Mouse (Mus musculus): ENCODE measurements around the gene Rpp14. TPM values are rescaled to one million over a fixed set of nuclear protein-coding genes. Genes with fewer than 3 reads are reported as not detected.

Rpp14 gene
- polyA plus RNA-seq, 1 experiment: 13.3 TPM

DNA sequence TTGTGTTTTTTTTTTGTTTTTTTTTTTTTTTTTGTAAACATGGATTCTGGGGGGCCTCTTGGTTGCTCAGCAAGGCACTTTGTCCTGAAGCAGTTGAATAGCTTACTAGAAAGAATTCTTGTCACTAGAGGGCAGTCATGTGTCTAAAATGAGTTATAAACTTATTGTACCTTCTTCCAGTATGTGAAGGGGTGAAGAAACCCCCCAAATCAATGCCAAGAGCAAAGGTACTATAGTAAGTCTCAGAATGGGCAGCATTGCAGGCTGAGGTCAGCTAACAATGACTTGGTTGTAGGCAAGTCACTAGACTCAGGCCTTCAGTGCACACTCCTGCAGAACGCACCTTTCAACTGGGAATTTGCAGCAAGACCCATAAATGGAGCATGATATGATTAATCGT is 12.4 kb downstream of the Rpp14 start:
- Histone ChIP-seq H3K4me1 (ENCODE audit: control insufficient read depth, insufficient read depth, low read length) (peaks cover 29% of the 10 kb centered on the region), H3K4me3 (ENCODE audit: insufficient read depth, low read length) (no peak overlapping the region), H3K27ac (ENCODE audit: insufficient read depth, low read depth, low read length) (no peak overlapping the region)
- TF ChIP-seq CTCF (IDR thresholded peaks at IDR 0.05; ENCODE audit: low read depth, low read length) (no peak), POLR2A (IDR thresholded peaks at IDR 0.05; ENCODE audit: borderline replicate concordance, low read depth, low read length) (no peak)

- no peak for TF ChIP-seq CTCF (IDR thresholded peaks at IDR 0.05; ENCODE audit: low read depth, low read length)
- no peak for TF ChIP-seq POLR2A (IDR thresholded peaks at IDR 0.05; ENCODE audit: borderline replicate concordance, low read depth, low read length)
- Histone ChIP-seq H3K27ac (ENCODE audit: insufficient read depth, low read depth, low read length) (peak overlapping the region; percentile 74), H3K4me3 (ENCODE audit: insufficient read depth, low read length) (no peak overlapping the region), H3K4me1 (ENCODE audit: control insufficient read depth, insufficient read depth, low read length) (peaks cover 32% of the 10 kb centered on the region)
These were observed 13.3 kb downstream of the Rpp14 start for GRCm38 (mm10) chr14:8093427-8093826.

GRCm38 (mm10) chr14:8094931-8095561 is 14.9 kb downstream of the Rpp14 start:
- H3K4me1 ChIP-seq (ENCODE audit: control insufficient read depth, insufficient read depth, low read length): peaks cover 37% of the 10 kb centered on the region
- TF ChIP-seq CTCF (IDR thresholded peaks at IDR 0.05; ENCODE audit: low read depth, low read length): no peak
- TF ChIP-seq POLR2A (IDR thresholded peaks at IDR 0.05; ENCODE audit: borderline replicate concordance, low read depth, low read length): no peak
- H3K4me3 ChIP-seq (ENCODE audit: insufficient read depth, low read length): peak overlapping the region; percentile 42; the same call in 1 of the 2 replicates
- H3K27ac ChIP-seq (ENCODE audit: insufficient read depth, low read depth, low read length): peak overlapping the region; percentile 87

GRCm38 (mm10) chr14:8095562-8095950 is 15.4 kb downstream of the Rpp14 start:
- Histone ChIP-seq H3K27ac (ENCODE audit: insufficient read depth, low read depth, low read length) (peak overlapping the region; percentile 87), H3K4me3 (ENCODE audit: insufficient read depth, low read length) (peak overlapping the region; percentile 42), H3K4me1 (ENCODE audit: control insufficient read depth, insufficient read depth, low read length) (peaks cover 40% of the 10 kb centered on the region)
- TF ChIP-seq CTCF (IDR thresholded peaks at IDR 0.05; ENCODE audit: low read depth, low read length): no peak
- TF ChIP-seq POLR2A (IDR thresholded peaks at IDR 0.05; ENCODE audit: borderline replicate concordance, low read depth, low read length): no peak

DNA sequence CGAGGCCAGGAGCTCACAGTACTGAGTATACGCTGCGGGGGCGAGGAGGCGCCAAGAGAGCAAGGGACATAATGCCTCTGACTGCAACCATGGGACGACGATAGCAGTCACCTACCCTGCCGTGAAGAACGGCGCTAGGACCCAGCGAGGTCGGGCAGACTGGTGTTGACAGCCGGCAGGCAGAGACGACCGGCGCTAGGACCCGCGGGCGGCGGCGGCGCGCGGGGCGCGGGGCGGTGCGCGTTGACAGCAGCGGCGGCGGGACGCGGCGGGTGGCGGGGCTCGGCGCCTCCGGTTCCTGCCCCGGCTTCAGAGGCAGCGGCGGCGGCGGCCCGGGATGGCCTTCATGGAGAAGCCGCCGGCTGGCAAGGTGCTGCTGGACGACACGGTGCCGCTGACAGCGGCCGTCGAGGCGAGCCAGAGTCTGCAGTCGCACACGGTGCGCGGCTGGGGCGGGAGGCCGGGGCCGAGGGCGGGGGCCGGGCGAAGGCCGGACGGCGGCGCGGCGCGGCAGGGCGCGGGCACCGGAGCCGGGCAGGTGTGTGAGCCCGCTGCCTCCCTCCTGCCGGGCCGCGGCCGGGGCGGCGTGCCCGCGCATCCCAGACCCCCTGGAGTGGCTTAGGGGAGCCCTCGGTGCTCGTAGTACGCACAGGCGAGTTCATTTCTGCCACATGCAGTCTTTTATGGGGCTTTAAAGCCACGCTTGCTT is 18.0 kb downstream of the Rpp14 start, which contains the start of gene Pxk:
TSS of gene Pxk (plus strand) at position 234 of the 709 bp plus-strand sequence.
- peak within 1 kb of the TSS; percentile 76 for H3K4me3 ChIP-seq (ENCODE audit: insufficient read depth, low read length)
- peaks cover 45% of the 10 kb centered on the region for H3K4me1 ChIP-seq (ENCODE audit: control insufficient read depth, insufficient read depth, low read length)
- peak within 1 kb of the TSS; percentile 30; the same call in 1 of the 2 replicates for H3K27ac ChIP-seq (ENCODE audit: insufficient read depth, low read depth, low read length)
- TF ChIP-seq POLR2A (IDR thresholded peaks at IDR 0.05; ENCODE audit: borderline replicate concordance, low read depth, low read length) (no peak), CTCF (IDR thresholded peaks at IDR 0.05; ENCODE audit: low read depth, low read length) (no peak)

GRCm38 (mm10) chr14:8098687-8098995 is 18.5 kb downstream of the Rpp14 start:
- TF ChIP-seq POLR2A (IDR thresholded peaks at IDR 0.05; ENCODE audit: borderline replicate concordance, low read depth, low read length): no peak
- no peak for TF ChIP-seq CTCF (IDR thresholded peaks at IDR 0.05; ENCODE audit: low read depth, low read length)
- Histone ChIP-seq H3K27ac (ENCODE audit: insufficient read depth, low read depth, low read length) (peak overlapping the region; percentile 30; the same call in 1 of the 2 replicates), H3K4me3 (ENCODE audit: insufficient read depth, low read length) (peak overlapping the region; percentile 76), H3K4me1 (ENCODE audit: control insufficient read depth, insufficient read depth, low read length) (peaks cover 42% of the 10 kb centered on the region)

DNA sequence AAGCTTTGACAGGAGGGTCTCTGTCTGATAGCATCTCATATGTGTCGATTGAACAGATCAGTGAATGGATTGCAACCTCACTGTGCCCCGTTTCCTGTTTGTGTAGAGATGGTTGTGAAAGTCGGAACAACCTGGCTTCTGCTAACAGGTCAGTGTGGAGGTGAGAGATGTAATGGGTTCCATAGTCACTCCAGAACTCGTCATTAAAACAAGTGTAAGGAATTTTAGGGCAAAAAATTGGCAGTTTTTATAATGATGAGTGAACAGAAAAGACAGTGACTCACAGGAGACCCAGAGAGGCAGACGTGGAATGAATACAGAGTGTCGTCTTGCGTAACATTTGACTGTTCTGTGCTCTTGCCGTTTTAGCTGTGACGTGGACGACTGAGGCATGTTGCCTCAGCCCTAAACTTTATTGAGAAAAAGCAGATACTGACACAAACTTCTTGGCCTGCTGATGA is 19.4 kb downstream of the Rpp14 start:
- H3K27ac ChIP-seq (ENCODE audit: insufficient read depth, low read depth, low read length): peak overlapping the region; percentile 52
- no peak for TF ChIP-seq POLR2A (IDR thresholded peaks at IDR 0.05; ENCODE audit: borderline replicate concordance, low read depth, low read length)
- no peak for TF ChIP-seq CTCF (IDR thresholded peaks at IDR 0.05; ENCODE audit: low read depth, low read length)
- H3K4me1 ChIP-seq (ENCODE audit: control insufficient read depth, insufficient read depth, low read length): peaks cover 36% of the 10 kb centered on the region
- H3K4me3 ChIP-seq (ENCODE audit: insufficient read depth, low read length): peak overlapping the region; percentile 55

- H3K27ac ChIP-seq (ENCODE audit: insufficient read depth, low read depth, low read length): no peak overlapping the region
- TF ChIP-seq CTCF (IDR thresholded peaks at IDR 0.05; ENCODE audit: low read depth, low read length) (no peak), POLR2A (IDR thresholded peaks at IDR 0.05; ENCODE audit: borderline replicate concordance, low read depth, low read length) (no peak)
- no peak overlapping the region for H3K4me3 ChIP-seq (ENCODE audit: insufficient read depth, low read length)
- peaks cover 23% of the 10 kb centered on the region for H3K4me1 ChIP-seq (ENCODE audit: control insufficient read depth, insufficient read depth, low read length)
These were observed 21.7 kb downstream of the Rpp14 start for GRCm38 (mm10) chr14:8101886-8102285.

DNA sequence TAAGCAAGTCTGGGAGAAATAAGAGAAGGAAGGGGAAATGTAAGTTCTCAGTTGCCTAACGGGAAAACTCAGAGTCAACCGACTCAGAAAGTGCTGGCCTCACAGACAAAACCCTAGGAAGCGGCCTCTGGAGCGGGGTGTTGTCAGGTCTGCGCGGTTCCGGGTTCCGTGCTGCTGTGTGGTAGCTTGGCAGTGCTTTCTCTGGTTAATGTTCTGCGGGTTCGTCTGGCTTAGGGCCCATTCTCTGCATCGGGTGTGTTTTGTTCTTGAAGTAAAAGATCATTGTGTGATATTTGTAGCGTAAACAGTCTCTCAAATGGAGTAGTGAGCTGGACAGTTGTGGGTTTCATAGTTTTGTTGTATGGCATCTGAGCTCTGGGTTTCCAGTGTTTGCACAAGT is 22.5 kb downstream of the Rpp14 start:
- TF ChIP-seq POLR2A (IDR thresholded peaks at IDR 0.05; ENCODE audit: borderline replicate concordance, low read depth, low read length): no peak
- no peak for TF ChIP-seq CTCF (IDR thresholded peaks at IDR 0.05; ENCODE audit: low read depth, low read length)
- no peak overlapping the region for H3K27ac ChIP-seq (ENCODE audit: insufficient read depth, low read depth, low read length)
- no peak overlapping the region for H3K4me3 ChIP-seq (ENCODE audit: insufficient read depth, low read length)
- H3K4me1 ChIP-seq (ENCODE audit: control insufficient read depth, insufficient read depth, low read length): peaks cover 21% of the 10 kb centered on the region

DNA sequence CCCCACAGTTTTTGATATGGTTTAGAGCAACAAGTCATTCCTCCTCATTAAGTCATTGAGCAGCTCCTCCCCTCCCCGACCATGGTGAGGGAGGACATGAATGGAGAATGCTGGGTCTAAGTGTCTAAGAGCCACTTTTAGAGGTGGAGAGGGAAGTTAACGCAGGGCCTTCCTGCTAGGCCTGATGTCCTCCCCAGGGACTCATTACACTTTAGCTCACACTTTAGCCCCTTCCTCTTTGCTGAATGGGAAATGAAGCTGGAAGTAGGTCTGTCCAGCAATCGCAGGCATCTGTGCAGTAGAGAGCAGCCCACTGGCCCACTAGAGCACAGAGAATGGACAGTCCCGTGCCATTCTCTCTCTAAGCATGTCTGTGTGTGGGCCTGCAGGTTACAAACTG is 27.9 kb downstream of the Rpp14 start:
- TF ChIP-seq CTCF (IDR thresholded peaks at IDR 0.05; ENCODE audit: low read depth, low read length): no peak
- TF ChIP-seq POLR2A (IDR thresholded peaks at IDR 0.05; ENCODE audit: borderline replicate concordance, low read depth, low read length): no peak
- H3K4me3 ChIP-seq (ENCODE audit: insufficient read depth, low read length): no peak overlapping the region
- H3K4me1 ChIP-seq (ENCODE audit: control insufficient read depth, insufficient read depth, low read length): peaks cover 27% of the 10 kb centered on the region
- H3K27ac ChIP-seq (ENCODE audit: insufficient read depth, low read depth, low read length): no peak overlapping the region

All from bone marrow macrophage, adult 2 months (primary cell).